Mouse (Mus musculus) activated CD4-positive, CD25-positive, alpha-beta regulatory T cell, adult 4 months (primary cell): Measurements from ENCODE around the gene Cbx8. TPM values are rescaled to one million over a fixed set of nuclear protein-coding genes. Genes with fewer than 3 reads are reported as not detected.
A peak's percentile ranks its signal among the peaks of the same experiment; 100 is the strongest.

Experiments used
- ATAC-seq: one replicate; pipeline ENCODE4 v1.8.0; 2017
- polyA plus RNA-seq, 2 experiments: library from polyadenylated mRNA; unstranded; fragments of 100-300 nt; shearing (Covaris generic); gene quantifications; one replicate each; pipeline ENCODE4 v1.2.1; 2017

The Cbx8 gene
- polyA plus RNA-seq: 1 to 10 TPM; 5.3 to 7.5 TPM

GRCm38 (mm10) chr11:119040600-119041324 lies at the start of gene Cbx8:
Gene Cbx8 (minus strand): TSS chr11:119040969.
- ATAC-seq: peak; percentile 92

- no peak for ATAC-seq
These were observed 49.5 kb upstream of the Cbx8 start for GRCm38 (mm10) chr11:119090076-119090960.

GRCm38 (mm10) chr11:119089235-119090075 lies 48.7 kb upstream of the Cbx8 start:
- ATAC-seq: peak; percentile 16

GRCm38 (mm10) chr11:119088391-119089234 lies 47.8 kb upstream of the Cbx8 start:
- no peak for ATAC-seq

- no peak for ATAC-seq
These were observed 46.7 kb upstream of the Cbx8 start for GRCm38 (mm10) chr11:119087301-119088082.

GRCm38 (mm10) chr11:119086144-119086971 lies 45.6 kb upstream of the Cbx8 start, which contains the start of gene Cbx4:
Gene Cbx4 (minus strand): TSS chr11:119086221.
- ATAC-seq: peak; percentile 71

GRCm38 (mm10) chr11:119085279-119086062 lies 44.7 kb upstream of the Cbx8 start:
- no peak for ATAC-seq

GRCm38 (mm10) chr11:119084446-119085278 lies 43.9 kb upstream of the Cbx8 start:
- ATAC-seq: no peak

GRCm38 (mm10) chr11:119083724-119084445 lies 43.1 kb upstream of the Cbx8 start:
- peak; percentile 26 for ATAC-seq

GRCm38 (mm10) chr11:119082638-119083599 lies 42.1 kb upstream of the Cbx8 start:
- no peak for ATAC-seq

GRCm38 (mm10) chr11:119081839-119082637 lies 41.3 kb upstream of the Cbx8 start:
- no peak for ATAC-seq

GRCm38 (mm10) chr11:119081148-119081838 lies 40.5 kb upstream of the Cbx8 start:
- ATAC-seq: no peak

GRCm38 (mm10) chr11:119080461-119081147 lies 39.8 kb upstream of the Cbx8 start:
- no peak for ATAC-seq

- no peak for ATAC-seq
These were observed 38.7 kb upstream of the Cbx8 start for GRCm38 (mm10) chr11:119079445-119079837.
